Mouse (Mus musculus): Measurements from ENCODE around the gene Taf4.

- peak; percentile 90 for TF ChIP-seq CTCF (IDR thresholded peaks at IDR 0.05)
- no peak for TF ChIP-seq EP300 (IDR thresholded peaks at IDR 0.05)
Measured at GRCm38 (mm10) chr2:179916877-179917673, 59.4 kb downstream of the Taf4 start.

Measured in lung, postnatal 0 days (tissue).